Mouse (Mus musculus): ENCODE measurements around the gene Fam184b.

Gene Fam184b

GRCm38 (mm10) chr5:45595363-45596039 is 43.9 kb downstream of the Fam184b start:
- no peak for DNase-seq

- no peak for DNase-seq
These were observed 46.1 kb downstream of the Fam184b start for GRCm38 (mm10) chr5:45593276-45593675.

- no peak for DNase-seq
These were observed 49.3 kb downstream of the Fam184b start for GRCm38 (mm10) chr5:45590094-45590493.

- DNase-seq, result no peak
These were observed 54.8 kb downstream of the Fam184b start for GRCm38 (mm10) chr5:45584601-45585000.

- DNase-seq, result no peak
These were observed 59.1 kb downstream of the Fam184b start for GRCm38 (mm10) chr5:45580279-45580678.

GRCm38 (mm10) chr5:45577376-45577775 is 62.0 kb downstream of the Fam184b start:
- no peak for DNase-seq

- no peak for DNase-seq
These were observed 62.7 kb downstream of the Fam184b start for GRCm38 (mm10) chr5:45576716-45577115.

GRCm38 (mm10) chr5:45572816-45573215 is 66.6 kb downstream of the Fam184b start:
- no peak for DNase-seq

GRCm38 (mm10) chr5:45565829-45566228 is 73.6 kb downstream of the Fam184b start:
- no peak for DNase-seq

GRCm38 (mm10) chr5:45564054-45564453 is 75.4 kb downstream of the Fam184b start:
- no peak for DNase-seq

GRCm38 (mm10) chr5:45549586-45549985 is 89.8 kb downstream of the Fam184b start:
- no peak for DNase-seq

GRCm38 (mm10) chr5:45543374-45543773 is 96.0 kb downstream of the Fam184b start:
- peak; percentile 60 for DNase-seq

- DNase-seq, result no peak
These were observed 99.9 kb downstream of the Fam184b start for GRCm38 (mm10) chr5:45539502-45539901.

- no peak for DNase-seq
These were observed 104.2 kb downstream of the Fam184b start for GRCm38 (mm10) chr5:45535177-45535576.

- peak; percentile 56 for DNase-seq
These were observed 104.9 kb downstream of the Fam184b start for GRCm38 (mm10) chr5:45534319-45535098.

- no peak for DNase-seq
These were observed 109.7 kb downstream of the Fam184b start for GRCm38 (mm10) chr5:45529696-45530095.

GRCm38 (mm10) chr5:45526338-45526737 is 113.1 kb downstream of the Fam184b start:
- DNase-seq, result no peak

GRCm38 (mm10) chr5:45525101-45525500 is 114.3 kb downstream of the Fam184b start:
- no peak for DNase-seq

GRCm38 (mm10) chr5:45521601-45522000 is 117.8 kb downstream of the Fam184b start:
- no peak for DNase-seq

GRCm38 (mm10) chr5:45520809-45521110 is 118.7 kb downstream of the Fam184b start:
- DNase-seq, result no peak

- DNase-seq, result peak; percentile 93
These were observed 119.2 kb downstream of the Fam184b start, which contains the start of gene Med28 for GRCm38 (mm10) chr5:45519960-45520808. Med28 (plus strand) TSS chr5:45520229.

- DNase-seq, result no peak
These were observed 124.2 kb downstream of the Fam184b start for GRCm38 (mm10) chr5:45515151-45515743.

GRCm38 (mm10) chr5:45514599-45514998 is 124.8 kb downstream of the Fam184b start:
- no peak for DNase-seq
